Mouse (Mus musculus): ENCODE measurements around the gene Ackr1.
"Not testable (repeated sequence)": the region's sequence is repeated elsewhere in the genome, so short reads cannot be mapped to it uniquely, and the experiment has no call there.

Gene Ackr1

GRCm38 (mm10) chr1:173313535-173314050 is 20.0 kb downstream of the Ackr1 start:
- in situ Hi-C loops (cut with MboI; ENCODE audit: unreplicated experiment in 2 of 2), result not testable (repeated sequence)

GRCm38 (mm10) chr1:173302795-173303194 is 30.8 kb downstream of the Ackr1 start:
- in situ Hi-C loops (cut with MboI; ENCODE audit: unreplicated experiment in 2 of 2), result not testable (repeated sequence)

All from v-Abl transformed pro-B cells (cell line).